Mouse (Mus musculus) hindbrain, postnatal 0 days (tissue): ENCODE measurements around the gene Casq1. TPM values are rescaled to one million over a fixed set of nuclear protein-coding genes. Genes with fewer than 3 reads are reported as not detected.

Experiments used
- ATAC-seq: fragments of 200-750 bp; cut with Nextera tagmentation; 2 replicates; pipeline ENCODE4 v1.8.0; 2017; ENCODE audit warnings: mild to moderate bottlenecking, moderate TSS enrichment, moderate library complexity
- DNase-seq: peaks from one replicate; pipeline ENCODE4 v3.0.0-alpha.2; 2015; ENCODE audit warnings: low spot score
- H3K27ac ChIP-seq: fragments of 300-500 bp; sonication (generic); 2 replicates; pipeline ENCODE4 v1.5.1; 2014; ENCODE audit warnings: mild to moderate bottlenecking
- H3K27me3 ChIP-seq: fragments of 300-500 bp; sonication (generic); 2 replicates; pipeline ENCODE4 v1.6.1; 2014; ENCODE audit warnings: low read length, mixed read lengths; ENCODE audit not compliant: insufficient read depth
- H3K36me3 ChIP-seq: fragments of 300-500 bp; sonication (generic); 2 replicates; pipeline ENCODE4 v1.6.1; 2014; ENCODE audit warnings: low read length, mixed read lengths; ENCODE audit not compliant: insufficient read depth
- H3K4me1 ChIP-seq: fragments of 300-500 bp; sonication (generic); 2 replicates; pipeline ENCODE4 v1.6.1; 2014; ENCODE audit warnings: antibody characterized with exemption, low read length, mixed read lengths; ENCODE audit not compliant: insufficient read depth
- H3K4me2 ChIP-seq: fragments of 300-500 bp; sonication (generic); 2 replicates; pipeline ENCODE4 v1.6.1; 2014; ENCODE audit warnings: low read depth, mild to moderate bottlenecking, low read length, moderate library complexity, mixed read lengths
- H3K4me3 ChIP-seq: fragments of 300-500 bp; sonication (generic); 2 replicates; pipeline ENCODE4 v1.5.1; 2014; ENCODE audit warnings: low read length
- H3K9ac ChIP-seq: fragments of 300-500 bp; sonication (generic); replicated peaks from 2 replicates; pipeline ENCODE4 v1.6.1; 2014; ENCODE audit warnings: mild to moderate bottlenecking, low read length, moderate library complexity, mixed read lengths
- H3K9me3 ChIP-seq: fragments of 300-500 bp; sonication (generic); 2 replicates; pipeline ENCODE4 v1.6.1; 2016; ENCODE audit warnings: low read length, mixed read lengths
- CTCF ChIP-seq: IDR thresholded peaks from 2 replicates; pipeline ENCODE4 v1.5.1; 2016; ENCODE audit warnings: antibody characterized with exemption, control low read depth, low read depth
- WGBS: fragments of 180-500 bp; shearing (Covaris S2); extraction: QIAGEN DNeasy Blood & Tissue Kit; methylation state at CpG from one replicate; pipeline ENCODE4 v1.1.7; 2014; 5-methylcytosine and 5-hydroxymethylcytosine counted together
- polyA plus RNA-seq: library from polyadenylated mRNA; unstranded; fragments of >200 nt; fragmentation: Nextera tagmentation; extraction: Ambion mirVana; gene quantifications from 2 replicates; pipeline ENCODE4 v1.2.1, GENCODE M21; 2015
- total RNA-seq: library from RNA; depleted of rRNA; stranded (reverse); fragments of >200 nt; gene quantifications from 2 replicates; pipeline ENCODE4 v1.2.3, GENCODE M21; 2014

Casq1 gene
- total and polyA plus RNA-seq, 2 experiments from 2014 or later = 0.78 to 1.7 TPM

DNA sequence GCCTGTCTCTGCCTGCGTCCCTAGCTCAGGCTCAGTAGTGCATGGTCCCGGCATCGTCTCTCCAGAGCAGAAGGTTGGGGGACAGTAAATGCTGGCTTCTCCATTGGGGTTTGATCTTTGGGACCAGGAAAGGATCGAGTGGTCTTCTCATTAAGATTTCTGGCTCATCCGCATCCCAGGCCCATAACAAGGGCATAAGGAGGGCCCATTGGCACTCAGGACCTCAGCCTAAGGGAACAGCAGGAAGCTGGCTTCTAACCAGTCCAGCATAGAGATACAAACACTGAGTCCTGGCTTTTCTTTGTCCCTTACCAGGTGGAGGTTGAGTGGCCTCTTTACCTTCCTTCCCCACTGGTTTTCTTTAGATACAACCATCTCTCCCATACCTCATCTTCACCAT is 21.8 kb downstream of the Casq1 start:
- H3K27ac ChIP-seq = 0 out of 2 replicates have a peak overlapping the region, but pooled peaks have one; percentile 8
- no peak for DNase-seq
- no peak for TF ChIP-seq CTCF
- ATAC-seq = no peak
- H3K9me3 ChIP-seq = no peaks in the 10 kb centered on the region
- H3K4me1 ChIP-seq = peaks cover 28% of the 10 kb centered on the region
- no peak overlapping the region for H3K9ac ChIP-seq
- no peak overlapping the region for H3K4me3 ChIP-seq
- H3K4me2 ChIP-seq = no peak overlapping the region
- WGBS = 57% methylated on average over 5 of the region's 5 CpGs
- H3K36me3 ChIP-seq = peaks cover 52% of the 10 kb centered on the region
- H3K27me3 ChIP-seq = no peaks in the 10 kb centered on the region

DNA sequence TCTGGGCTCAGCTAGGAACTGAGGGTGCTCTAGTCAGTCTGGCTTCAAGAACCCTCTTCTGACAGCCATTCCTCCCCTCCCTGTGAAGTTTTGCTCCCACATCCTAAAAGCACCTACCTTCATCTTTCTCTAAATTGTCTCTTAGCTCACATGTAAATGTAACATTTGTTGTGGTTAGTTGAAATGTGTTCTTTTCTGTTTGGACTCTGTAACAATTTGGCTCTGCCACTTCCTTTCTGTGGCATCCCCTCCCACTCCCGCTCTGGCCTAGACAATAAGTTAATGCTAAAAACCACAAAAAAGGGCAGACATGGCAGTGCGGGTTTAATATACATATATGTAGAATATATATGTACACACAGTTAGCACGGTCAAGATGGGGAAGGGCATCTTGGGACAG is 22.5 kb downstream of the Casq1 start:
- WGBS = 79% methylated on average over 3 of the region's 3 CpGs
- Histone ChIP-seq H3K4me2 (no peak overlapping the region), H3K27ac (no peak overlapping the region), H3K27me3 (no peaks in the 10 kb centered on the region), H3K9ac (no peak overlapping the region), H3K9me3 (no peaks in the 10 kb centered on the region), H3K4me3 (no peak overlapping the region), H3K36me3 (peaks cover 57% of the 10 kb centered on the region), H3K4me1 (peaks cover 21% of the 10 kb centered on the region)
- ATAC-seq (no peak), DNase-seq (no peak)
- TF ChIP-seq CTCF = no peak

DNA sequence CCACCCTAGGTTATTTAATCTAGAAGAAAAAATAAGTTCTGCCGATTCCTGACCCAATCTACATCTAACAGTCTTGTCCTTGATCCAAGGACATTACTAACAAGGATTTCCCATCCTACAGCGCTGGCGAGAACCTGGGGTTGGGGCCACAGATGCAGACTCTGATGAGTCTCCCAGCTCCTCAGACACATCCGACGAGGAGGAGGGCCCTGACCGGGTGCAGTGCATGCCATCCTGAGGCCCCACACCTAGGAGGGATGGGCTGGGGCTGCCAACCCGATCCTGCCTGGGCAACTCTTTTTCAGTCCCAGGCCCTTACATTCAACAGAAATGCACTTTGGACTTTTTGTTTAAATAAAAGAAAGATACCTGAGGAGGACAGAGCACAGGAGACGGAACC is 25.2 kb downstream of the Casq1 start:
- DNase-seq = no peak
- no peak for ATAC-seq
- Histone ChIP-seq H3K27ac (no peak overlapping the region), H3K9ac (no peak overlapping the region), H3K36me3 (peaks cover 60% of the 10 kb centered on the region), H3K4me1 (no peaks in the 10 kb centered on the region), H3K9me3 (no peaks in the 10 kb centered on the region), H3K27me3 (no peaks in the 10 kb centered on the region), H3K4me3 (no peak overlapping the region), H3K4me2 (no peak overlapping the region)
- 58% methylated on average over 8 of the region's 8 CpGs for WGBS
- TF ChIP-seq CTCF = no peak

DNA sequence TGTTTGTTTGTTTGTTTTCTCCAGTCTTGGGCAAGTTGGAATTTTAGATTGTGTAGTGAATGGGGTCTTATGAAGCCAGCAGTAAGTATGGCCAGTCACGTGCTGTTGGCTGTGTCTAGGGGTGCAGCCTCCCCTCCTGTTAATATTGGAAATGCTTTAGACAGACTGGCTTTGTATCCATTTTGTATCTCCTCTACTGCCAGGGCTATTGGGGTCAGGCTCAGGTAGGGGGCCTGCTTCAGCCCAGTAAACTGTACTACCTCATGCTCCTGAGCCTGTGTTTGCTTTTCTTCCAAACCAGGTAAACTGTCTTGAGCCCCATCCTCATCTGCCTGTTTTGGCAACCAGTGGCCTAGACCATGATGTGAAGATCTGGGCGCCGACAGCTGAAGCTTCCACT is 27.5 kb downstream of the Casq1 start:
- no peaks in the 10 kb centered on the region for H3K9me3 ChIP-seq
- H3K36me3 ChIP-seq = peaks cover 56% of the 10 kb centered on the region
- H3K27ac ChIP-seq = no peak overlapping the region
- H3K27me3 ChIP-seq = no peaks in the 10 kb centered on the region
- 83% methylated on average over 3 of the region's 3 CpGs for WGBS
- no peak overlapping the region for H3K4me3 ChIP-seq
- no peaks in the 10 kb centered on the region for H3K4me1 ChIP-seq
- H3K9ac ChIP-seq = no peak overlapping the region
- no peak for ATAC-seq
- no peak for TF ChIP-seq CTCF
- DNase-seq = no peak
- H3K4me2 ChIP-seq = no peak overlapping the region

DNA sequence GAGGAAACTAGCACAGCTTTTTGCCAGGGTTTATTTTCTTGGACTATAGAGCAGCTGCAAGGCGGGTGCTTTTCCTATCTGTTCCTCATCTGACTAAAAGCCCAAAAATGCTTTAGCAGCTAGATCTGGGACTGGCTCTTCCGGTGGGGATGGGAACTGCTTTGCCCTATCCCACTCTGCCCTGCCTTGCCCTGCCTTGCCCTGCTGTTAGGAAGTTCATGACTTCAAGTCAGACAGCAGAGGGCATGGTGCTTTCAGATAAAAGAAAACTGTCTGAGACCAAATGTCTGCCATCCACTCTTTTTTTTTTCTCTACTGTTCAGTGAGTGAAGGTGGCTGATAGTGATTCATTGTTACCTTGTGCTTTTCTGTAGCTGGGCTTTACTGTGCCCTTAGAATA is 28.1 kb downstream of the Casq1 start:
- ATAC-seq (no peak), DNase-seq (no peak)
- Histone ChIP-seq H3K27ac (no peak overlapping the region), H3K9me3 (no peaks in the 10 kb centered on the region), H3K36me3 (peaks cover 56% of the 10 kb centered on the region), H3K4me1 (no peaks in the 10 kb centered on the region), H3K27me3 (no peaks in the 10 kb centered on the region), H3K9ac (no peak overlapping the region), H3K4me2 (no peak overlapping the region), H3K4me3 (no peak overlapping the region)
- peak; percentile 27 for TF ChIP-seq CTCF
- 81% methylated on average over 2 of the region's 2 CpGs for WGBS

DNA sequence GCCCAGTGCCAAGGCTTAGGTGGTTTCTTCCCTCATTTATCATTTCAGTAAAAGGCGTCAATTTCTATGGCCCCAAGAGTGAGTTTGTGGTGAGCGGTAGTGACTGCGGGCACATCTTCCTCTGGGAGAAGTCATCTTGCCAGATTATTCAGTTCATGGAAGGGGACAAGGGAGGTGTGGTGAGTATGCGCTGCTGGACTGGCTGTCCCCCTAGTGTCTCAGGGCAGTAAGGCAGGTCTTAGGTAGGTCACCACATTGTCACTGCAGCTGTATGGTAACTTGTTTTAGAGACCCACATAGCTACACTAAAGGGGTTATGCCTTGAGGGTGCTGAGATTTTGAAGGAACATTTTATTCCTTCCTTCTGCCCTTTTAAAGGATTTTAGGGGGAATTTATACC is 30.8 kb downstream of the Casq1 start:
- no peaks in the 10 kb centered on the region for H3K4me1 ChIP-seq
- H3K9me3 ChIP-seq = no peaks in the 10 kb centered on the region
- H3K4me2 ChIP-seq = no peak overlapping the region
- no peaks in the 10 kb centered on the region for H3K27me3 ChIP-seq
- peak; percentile 76 for TF ChIP-seq CTCF
- no peak overlapping the region for H3K4me3 ChIP-seq
- no peak overlapping the region for H3K27ac ChIP-seq
- H3K36me3 ChIP-seq = peaks cover 41% of the 10 kb centered on the region
- ATAC-seq (peak; percentile 45; the same call in 1 of the 2 replicates), DNase-seq (peak; percentile 31)
- 48% methylated on average over 4 of the region's 4 CpGs for WGBS
- no peak overlapping the region for H3K9ac ChIP-seq

DNA sequence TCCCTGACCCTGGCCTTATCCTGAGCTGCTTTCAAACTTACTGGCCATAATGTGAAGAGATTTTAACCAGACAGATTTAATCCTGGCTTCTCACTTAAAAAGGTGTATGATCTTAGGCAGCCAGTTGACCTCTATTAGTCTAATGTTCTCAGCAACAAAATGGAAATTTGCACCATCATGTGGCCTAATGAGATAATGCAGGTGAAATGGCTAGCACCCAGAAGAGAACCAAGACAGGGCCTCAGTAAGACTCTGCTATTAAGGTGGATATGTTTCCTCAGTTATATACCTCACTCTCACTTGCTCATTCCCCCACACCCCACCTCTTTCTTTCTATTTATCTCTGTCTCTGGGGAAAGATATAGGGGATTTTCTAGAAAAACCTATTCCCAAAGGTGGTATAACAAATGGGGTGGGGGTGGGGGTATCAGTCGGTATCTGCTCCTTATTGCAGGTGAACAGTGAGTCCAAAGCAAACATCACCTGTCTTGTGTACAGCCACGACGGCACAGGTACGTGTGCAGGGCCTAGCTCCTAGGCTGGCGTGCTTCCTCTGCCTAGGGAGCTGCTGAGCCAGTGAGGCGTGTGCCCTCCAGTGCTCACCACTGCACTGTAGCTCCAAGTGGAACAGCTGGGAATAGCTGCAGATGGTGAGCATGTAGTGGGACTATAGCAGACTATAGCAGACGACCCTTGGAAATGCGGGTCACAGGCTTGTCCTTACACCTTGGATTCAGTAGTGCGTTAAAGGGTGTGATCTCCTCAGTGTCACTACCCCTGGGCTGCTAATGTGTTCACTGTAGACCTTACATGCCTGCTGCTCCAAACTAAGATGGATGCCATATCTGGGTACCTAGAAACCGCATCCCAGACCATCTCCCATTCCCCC is 33.0 kb downstream of the Casq1 start:
- H3K27me3 ChIP-seq = no peaks in the 10 kb centered on the region
- H3K9me3 ChIP-seq = no peaks in the 10 kb centered on the region
- no peak overlapping the region for H3K27ac ChIP-seq
- ATAC-seq (0 out of 2 replicates have a peak, but pooled peaks have one; percentile 54), DNase-seq (no peak)
- peak; percentile 56; the same call in 1 of the 2 replicates for TF ChIP-seq CTCF
- H3K4me3 ChIP-seq = no peak overlapping the region
- no peak overlapping the region for H3K9ac ChIP-seq
- H3K4me1 ChIP-seq = no peaks in the 10 kb centered on the region
- peaks cover 38% of the 10 kb centered on the region for H3K36me3 ChIP-seq
- no peak overlapping the region for H3K4me2 ChIP-seq
- 92% methylated on average over 10 of the region's 10 CpGs for WGBS
